Mouse (Mus musculus) c-Kit-positive CD71-negative TER-119-negative erythroid progenitor cells, embryonic 14.5 days (primary cell): ENCODE measurements around the gene Sphkap.

Experiments
- DNase-seq: peaks from one replicate; pipeline ENCODE4 v3.0.0-alpha.2; 2013; ENCODE audit warnings: low read depth

Gene Sphkap

DNA sequence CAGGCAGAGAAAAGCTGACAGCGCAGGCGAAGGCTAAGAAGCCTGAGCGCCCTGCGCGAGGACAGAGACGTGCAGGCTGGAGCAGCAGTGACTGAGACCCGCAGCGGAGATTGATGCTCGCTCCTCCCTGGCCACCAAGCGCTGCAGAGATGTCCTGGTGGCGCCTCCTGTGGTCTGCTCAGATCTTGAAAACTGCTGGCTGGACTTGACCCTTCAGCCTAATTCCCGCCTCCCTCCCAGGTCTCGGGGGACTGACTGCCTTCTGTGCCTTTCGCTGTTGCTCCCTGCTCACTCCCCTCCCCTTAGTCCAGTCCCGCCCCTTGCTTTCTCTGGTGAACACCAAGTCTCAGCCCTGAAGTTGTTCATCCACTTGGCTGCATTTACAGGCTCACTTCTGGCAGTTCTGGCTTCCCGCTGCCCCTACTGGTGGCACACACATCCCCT is at the start of gene Sphkap:
Gene Sphkap (minus strand): TSS at position 180 of the 444 bp plus-strand sequence.
- DNase-seq: no peak

DNA sequence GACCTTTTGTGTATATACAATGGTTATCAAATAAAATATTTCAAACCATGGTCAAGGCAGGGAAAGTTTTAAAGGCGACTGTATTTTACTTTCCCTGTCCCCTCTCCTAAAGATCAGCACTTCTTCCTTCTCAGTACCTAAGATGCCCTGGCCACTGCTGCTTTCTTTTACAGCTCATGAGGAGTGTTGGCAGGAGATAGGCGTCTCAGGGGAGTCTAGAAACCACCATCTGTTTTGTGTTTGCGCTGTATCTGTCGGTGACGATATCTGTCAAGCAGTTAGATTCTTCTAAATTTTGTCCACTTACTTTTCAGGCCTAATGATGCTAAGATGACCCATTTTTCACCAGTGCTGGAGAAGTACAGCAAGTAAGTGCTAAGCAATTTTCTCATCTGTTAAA is 43.3 kb upstream of the Sphkap start:
- DNase-seq: no peak

DNA sequence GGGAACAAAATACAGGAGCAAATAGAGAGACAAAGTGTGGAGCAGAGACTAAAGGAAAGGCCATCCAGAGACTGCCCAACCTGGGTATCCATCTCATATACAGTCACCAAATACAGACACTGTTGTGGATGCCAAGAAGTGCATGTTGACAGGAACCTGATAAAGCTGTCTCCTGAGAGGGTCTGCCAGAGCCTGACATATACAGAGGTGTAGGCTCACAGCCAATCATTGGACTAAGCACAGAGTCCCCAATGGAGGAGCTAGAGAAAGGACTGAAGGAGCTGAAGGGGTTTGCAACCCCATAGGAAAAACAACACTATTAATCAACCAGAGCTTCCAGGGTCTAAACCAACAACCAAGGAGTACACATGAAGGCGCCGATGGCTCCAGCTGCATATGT is 32.4 kb upstream of the Sphkap start:
- DNase-seq: no peak

DNA sequence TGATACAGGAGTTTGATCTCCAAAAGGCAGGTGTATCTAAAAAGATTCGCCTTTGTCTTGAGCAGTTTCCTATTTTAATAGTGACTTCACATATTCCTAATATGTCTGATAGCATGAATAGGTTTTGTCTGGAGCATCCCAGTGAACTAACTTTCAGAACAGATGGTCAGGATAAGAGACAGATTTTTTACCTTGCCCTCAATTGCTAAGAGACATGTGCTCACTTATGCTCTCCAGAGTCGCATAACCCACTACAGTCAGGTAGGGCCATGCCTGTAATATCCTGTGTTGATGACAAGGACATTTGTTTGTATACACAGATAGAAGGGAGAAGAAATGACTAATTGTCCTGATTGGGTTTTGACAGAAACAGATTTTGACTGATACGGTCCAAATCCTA is 25.9 kb upstream of the Sphkap start:
- no peak for DNase-seq

DNA sequence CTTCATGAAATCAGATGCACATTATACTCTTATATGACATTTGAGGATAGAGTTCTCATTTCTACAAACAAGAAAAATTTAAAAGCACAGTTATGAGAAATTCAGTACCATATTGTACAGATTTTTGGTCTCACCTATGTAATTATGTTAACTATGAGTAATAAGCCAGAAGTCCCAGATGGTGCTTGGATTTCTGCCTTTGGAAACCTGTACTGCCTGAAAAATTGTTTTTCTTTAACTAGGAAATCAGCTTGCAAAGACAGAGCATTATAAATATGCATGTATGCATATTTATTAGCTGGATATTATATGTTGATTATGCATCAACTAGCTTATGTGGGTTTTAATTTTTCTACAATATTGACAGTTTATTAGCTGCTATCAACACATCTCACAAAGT is 21.9 kb upstream of the Sphkap start:
- no peak for DNase-seq

DNA sequence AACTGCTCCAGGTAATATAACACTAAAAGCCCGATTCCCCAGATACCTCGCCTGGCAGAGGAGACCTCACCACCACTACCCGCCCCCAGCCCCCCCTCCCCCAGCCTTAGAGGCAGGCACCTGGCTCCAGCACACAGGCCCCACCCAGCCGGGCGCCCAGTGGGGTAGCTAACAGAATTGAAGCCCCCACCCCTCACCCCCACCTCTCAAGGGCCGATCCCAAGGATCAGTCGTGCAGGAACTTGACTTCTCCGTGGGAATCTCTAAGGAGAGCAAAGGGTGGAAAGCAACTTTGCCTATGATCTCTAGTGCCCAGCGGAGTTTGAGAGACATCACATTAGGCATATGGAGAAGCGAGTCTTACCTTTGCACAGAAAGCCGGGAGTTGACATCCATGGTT is 384 bp downstream of the Sphkap start:
- no peak for DNase-seq

DNA sequence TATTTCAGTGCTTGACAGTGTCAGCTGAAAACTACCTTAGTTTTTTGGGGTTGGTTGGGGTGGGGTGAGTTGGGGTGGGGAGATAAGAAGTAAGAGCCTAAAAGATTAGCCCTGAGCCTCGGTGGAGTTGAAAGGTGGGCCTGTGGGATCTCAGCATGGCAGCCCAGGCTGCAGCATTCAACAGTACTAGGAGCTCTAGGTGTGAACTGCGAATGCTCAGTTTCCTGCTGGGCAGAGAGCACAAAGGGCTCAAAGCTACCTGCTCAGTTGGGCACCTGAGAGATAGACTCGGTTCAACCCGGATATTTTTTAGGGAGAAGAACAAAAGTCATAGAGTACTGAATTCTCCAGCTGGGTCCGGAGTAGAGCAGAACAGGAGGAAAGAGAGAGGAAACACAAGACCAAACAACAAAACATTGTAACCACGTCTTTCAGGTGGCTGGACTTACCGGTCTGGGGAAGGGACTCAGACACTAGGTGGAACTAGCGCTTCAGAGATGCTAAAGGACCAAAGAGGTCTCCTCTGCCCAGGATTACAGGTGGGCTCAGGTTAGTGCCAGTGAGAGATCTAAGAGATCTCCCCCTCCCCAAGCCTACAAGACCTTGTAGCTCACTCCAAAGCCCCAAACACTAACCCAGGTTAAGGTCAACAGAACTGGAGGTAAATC is 984 bp downstream of the Sphkap start:
- DNase-seq: no peak

DNA sequence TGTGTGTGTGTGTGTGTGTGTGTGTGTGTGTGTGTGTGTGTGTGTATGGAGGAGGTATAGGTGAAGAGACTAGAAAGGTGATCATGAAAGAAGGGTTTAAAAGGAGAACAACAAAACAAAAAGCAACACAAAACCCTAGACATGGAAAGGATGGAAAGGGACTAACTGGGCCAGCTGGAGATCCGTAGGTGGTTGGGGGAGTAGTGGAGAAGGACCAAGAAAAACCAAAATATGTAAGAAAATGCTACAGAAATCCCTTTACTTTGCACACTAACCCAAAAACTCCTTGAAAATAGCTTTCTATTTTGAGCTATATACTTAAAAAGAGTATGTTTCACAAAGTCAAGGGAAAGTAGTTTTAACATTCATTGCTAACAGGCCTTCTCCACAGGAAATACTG is 6.9 kb downstream of the Sphkap start:
- no peak for DNase-seq

DNA sequence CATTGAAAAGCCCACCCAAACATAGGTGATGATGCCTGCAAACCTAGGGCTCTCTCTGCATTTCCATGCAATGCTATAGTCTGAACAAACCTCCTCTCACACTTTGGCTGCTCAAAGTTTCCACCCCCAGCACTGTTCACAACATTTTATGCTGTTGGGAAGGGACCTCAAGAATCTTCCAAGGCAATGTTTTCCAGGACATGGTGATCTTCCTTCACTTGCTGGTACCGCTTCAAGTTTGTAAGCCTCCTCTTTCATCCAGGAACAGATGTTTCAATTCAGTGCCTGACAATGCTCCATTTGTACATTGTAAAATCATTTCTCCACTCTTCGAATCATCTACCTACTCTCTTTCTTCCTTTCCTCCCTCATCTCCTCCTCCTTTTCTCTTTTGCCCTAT is 11.7 kb downstream of the Sphkap start:
- no peak for DNase-seq

DNA sequence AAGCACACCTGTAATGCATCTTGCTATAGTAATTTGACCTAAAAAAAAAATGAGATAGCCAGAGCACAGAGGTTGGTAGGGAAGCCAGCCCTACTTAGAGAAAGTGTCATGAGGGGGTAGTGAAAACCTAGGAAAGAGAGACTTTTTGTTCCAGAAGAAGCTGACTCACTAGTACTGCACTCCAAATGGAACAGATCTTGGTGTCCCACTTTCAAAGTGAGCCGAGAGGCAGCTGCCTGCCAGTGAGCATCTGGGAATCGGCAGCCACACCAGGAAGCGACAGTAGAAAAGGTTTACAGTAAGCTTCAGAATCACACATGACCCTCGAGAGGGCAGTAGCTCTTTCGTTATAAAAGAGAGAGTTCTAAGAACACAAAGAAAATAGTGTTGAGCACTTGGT is 12.4 kb downstream of the Sphkap start:
- DNase-seq: no peak

DNA sequence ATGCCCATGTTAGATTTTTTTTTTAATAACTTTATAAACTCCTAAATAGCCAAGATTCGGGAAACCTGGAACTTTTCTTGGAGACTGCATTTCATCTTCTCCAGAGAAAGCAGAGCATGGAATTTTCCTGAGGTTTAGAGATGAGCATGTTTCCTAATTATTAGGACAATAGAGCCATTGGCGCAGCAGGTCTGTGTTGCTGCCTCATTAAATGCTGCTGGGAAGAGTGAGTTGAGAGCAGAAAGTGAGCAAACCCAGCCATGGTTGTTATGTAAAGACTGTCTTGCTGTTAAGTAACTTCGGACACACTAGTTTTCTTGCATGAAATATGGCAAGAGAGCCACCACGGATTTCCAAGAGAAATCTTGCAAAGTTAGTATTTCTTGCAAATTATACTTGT is 18.6 kb downstream of the Sphkap start:
- DNase-seq: no peak

DNA sequence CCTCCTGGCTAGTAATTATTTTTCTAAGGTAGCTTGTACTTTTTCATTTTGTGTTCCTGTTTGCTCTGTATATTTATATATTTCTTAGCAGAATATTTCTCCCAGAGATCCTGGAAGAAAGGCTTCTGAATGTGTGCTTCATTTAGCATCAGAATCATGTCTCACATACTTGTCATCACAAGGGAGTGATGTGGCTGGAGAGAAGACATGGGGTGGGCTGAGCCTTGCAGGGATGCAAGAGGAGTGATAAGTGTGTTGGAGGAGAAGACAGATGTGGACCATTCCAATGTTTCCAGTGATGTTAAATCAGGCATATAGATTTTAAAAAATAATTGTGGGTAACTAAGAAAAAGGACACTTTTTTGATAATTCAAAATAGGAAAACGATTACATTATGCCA is 30.6 kb downstream of the Sphkap start:
- DNase-seq: no peak

DNA sequence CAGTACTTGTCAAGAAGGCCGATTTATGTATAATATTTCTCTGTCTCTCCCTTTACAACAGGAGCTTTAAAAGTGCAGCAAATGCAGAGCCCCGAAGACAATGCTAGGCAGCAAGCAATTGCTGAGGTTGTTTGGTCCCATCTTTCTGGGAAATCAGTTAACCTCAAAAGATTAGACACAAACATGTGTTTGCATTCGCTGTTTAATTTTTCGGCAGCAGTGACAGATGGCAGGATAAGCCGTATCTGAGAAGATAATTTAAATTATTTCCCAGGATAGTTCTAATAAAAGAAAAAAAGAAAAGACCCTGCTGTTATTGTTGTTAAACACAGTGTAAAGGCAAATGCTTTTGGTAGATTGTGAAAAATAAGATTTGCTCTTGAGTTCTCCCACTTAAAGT is 41.5 kb downstream of the Sphkap start:
- no peak for DNase-seq

DNA sequence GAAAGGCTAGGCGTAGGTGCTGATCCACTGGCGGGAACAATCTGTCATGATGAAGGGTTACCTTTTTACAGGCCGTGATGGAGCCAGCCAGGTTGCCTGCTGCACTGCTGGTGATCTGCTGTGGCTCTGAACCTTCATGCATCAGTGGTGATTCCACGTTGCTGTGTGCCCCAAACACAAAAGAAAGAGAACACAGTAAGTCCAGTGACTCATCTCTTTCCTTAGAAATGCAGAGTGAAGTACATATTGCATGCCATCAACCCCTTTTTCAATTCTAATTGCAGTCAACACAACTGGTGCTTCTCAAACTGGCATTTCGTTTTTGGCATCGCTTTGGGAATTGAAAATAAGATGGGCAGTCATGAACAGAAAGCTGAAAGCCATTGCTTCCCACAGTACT is 45.8 kb downstream of the Sphkap start:
- no peak for DNase-seq

DNA sequence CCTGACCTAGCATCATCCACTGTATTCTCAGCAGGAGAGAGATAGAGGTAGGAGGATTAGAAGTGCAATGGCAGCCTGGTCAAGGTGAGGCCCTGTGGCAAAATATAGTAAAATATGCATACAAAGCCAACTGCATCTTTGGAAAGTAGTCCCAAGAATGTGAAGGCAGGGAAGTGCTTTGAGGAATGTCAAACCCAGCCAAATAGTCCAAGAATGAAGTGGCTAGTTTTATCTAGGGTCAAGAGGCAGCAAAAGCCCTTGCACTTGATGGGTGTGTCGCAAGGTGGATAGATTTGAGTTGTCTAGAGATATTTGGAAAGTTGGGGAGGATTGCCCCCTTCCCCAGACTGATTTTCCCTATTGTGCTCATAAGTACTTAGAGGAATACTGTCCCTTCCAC is 61.5 kb downstream of the Sphkap start:
- DNase-seq: no peak

DNA sequence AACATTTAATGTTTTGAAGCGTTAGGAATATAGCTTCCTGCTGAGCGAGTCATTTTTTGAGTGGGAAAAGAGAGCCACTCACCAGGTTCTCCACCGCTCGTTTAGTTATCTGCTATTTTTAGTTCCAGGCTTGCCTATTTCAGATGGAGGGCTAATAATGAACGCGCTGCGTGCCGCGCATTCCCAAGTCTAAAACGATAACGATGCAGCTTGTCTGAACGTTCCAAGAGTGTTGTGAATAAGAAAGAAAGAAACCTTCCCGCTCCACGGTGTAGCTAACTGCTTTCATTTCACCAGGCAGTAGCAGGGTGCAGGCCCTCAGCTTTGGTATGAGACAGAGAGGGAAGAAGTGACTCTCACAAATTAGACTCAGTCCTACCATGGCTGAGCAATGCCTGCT is 62.4 kb downstream of the Sphkap start:
- DNase-seq: no peak

DNA sequence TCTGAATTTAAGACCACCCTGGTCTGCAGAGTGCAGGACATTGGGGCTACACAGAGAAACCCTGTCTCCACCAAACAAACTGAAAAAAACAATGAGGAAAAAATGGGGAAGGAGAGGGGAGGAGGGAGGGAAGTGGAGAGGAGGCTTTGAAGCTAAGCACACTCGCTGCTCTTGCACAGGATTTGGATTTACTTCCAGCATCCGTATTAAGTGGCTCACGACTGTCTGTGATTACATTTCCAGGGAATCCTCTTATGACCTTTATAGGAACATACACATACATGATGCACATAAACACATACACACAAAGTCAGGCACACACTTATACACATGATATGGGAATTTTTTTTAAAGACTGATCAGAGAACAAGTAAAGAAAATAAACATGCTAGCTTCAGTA is 62.9 kb downstream of the Sphkap start:
- no peak for DNase-seq

DNA sequence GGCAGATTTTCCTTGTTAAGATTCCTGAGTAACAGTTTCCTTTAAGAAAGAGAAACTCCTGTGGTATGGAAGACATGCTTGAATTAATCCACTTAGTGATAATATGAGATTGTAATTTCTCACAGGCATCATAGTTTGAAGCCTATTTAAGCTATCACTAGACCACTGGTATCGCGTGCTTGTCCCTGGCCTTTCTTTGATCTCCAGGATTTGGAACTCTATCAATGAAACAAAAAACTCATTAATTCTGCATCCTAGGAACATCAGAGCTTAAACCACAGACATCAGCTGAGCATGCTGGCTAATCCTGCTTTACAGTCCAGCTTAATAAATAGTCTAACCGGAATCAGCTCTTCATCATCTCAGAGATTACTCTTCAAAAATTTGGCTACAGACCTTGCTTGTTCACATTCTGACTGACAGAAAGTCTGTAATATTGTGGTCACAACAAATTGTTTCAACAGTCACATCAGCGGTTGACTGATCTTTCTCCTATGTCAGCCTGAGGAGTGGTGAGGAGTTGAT is 65.2 kb downstream of the Sphkap start:
- no peak for DNase-seq

DNA sequence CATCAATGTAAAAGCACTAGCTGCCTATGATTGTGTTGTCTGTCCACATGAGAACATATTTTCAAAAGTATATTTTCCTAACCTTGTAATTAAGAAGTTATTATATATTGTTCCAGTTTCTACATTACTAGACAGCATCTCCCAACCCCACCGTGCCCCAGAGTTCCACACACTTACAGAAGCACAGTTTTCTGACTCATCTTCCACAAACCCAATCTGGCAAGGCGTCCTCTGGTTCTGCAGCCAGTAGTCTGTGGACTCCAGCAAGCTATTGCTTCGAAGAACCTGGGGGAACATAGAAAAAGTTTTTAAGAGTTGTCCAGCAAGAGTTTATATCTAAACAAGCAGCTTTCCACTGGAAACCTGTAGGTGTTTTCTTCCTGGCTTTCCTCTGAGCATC is 68.6 kb downstream of the Sphkap start:
- no peak for DNase-seq

DNA sequence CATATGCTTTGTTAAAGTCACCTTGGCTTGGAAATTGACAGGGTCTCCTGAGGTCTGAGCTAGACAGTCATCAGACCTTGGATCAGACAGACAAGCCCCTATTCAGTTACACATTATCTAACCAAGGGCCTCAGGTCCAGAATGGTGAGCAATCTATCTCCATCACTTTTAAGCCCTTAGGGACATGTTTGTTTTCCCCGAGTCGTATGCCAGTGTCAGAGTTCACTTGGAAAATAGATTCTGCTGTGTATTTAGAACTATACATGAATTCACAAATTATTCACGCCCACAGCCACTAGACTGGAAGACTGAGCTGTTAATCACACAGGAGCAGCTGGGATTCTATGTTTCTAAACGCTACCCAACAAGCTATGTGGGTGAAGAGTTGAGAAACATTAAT is 91.1 kb downstream of the Sphkap start:
- no peak for DNase-seq

DNA sequence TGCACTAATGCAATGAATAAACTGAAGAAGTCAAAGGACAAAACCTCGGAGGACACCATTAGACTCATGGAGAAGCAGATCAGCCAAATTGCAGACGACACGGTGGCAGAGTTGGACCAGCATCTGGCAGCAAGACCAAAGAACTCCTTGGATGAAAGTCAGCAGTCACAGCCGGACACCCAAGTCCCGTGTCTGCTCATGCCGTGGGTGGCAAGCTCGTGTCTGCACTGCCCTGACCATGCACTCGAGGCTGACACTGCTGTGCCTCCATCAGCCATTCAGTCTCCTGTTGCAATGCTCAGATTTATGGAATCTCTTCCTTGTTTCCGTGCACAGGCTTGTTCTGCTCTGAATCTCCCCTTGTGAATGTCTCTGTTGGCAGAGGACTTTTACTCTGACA is 92.9 kb downstream of the Sphkap start:
- no peak for DNase-seq

DNA sequence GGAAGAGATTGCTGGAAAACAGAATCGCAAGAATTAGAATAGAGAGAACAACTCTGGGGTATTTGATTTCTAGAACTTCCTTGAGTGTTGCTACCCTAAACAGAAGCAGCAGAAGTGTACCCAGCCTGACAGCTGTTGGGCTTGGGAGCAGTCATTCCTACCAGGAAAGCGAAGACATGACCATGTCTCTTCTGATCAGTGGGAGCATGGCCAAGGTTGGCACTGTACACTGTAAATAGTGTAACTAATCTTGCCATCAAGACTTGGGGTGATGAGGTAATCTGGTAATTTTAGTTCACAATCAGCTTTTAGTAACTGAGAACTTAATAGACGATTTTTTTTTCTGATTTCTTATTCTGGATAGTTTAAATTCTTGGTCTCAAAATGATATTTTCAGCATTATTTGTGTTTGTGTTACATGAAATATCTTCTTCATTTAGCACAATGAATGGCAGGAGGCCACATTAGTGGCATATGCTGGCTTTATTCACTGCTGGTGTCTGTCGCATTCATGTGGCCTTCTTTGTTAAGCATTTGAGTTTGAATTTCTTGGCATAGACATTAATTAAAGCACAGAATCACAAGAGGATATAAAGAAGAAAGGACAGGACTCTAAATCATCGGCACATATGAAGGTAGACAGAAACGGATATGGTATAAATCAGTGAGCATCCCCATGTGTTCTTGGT is 96.2 kb downstream of the Sphkap start:
- no peak for DNase-seq

DNA sequence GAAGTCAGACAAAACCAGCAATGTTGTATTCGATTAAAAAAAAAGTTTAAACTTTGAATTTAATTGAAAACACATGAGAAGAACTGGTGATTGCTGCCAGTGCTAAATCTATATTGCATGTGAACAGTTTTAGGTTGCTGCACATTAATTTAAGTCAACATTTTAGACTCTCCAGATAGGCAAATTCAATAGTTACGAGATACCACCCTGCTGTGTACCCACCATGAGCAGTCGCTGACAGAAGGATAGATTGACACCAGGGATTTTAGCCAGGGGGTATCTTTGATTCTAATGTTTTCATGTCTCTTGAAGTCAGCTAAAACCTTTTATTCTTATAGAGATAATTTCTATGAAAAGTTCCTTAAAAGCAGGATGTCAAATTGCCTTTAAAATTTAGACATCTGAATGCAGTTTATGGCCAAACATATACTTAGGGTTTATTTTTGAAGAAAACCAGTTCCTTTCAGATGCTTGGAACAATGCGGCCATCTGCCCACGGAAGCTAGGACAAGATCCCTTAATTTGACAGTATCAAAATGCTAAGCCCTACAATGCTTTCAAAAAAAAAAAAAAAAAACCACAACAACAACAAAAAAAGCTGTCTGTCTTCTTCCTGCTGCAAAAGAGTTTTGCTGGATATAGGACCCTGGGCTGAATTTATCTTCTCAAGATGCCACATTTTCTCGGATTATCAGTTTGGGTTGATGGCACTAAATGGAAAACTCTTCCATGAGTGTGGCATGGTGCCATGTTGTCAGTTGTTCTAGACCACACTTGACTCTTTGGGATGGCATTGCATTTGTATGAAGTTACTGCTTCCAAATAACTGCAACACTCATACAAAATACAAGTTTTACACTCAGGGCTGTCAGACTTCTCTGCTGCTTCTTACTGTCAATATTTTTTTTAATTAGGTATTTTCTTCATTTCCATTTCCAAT is 110.6 kb downstream of the Sphkap start:
- no peak for DNase-seq
